Mouse (Mus musculus) forelimb bud, embryonic 11.5 days (tissue): ENCODE measurements around the gene Ccdc141.

Experiments
- DNase-seq: peaks from one replicate; pipeline ENCODE4 v3.0.0-alpha.2; 2012; ENCODE audit warnings: low read depth, low spot score

Gene Ccdc141

GRCm38 (mm10) chr2:77174313-77174712 is 3.9 kb upstream of the Ccdc141 start:
- no peak for DNase-seq

DNA sequence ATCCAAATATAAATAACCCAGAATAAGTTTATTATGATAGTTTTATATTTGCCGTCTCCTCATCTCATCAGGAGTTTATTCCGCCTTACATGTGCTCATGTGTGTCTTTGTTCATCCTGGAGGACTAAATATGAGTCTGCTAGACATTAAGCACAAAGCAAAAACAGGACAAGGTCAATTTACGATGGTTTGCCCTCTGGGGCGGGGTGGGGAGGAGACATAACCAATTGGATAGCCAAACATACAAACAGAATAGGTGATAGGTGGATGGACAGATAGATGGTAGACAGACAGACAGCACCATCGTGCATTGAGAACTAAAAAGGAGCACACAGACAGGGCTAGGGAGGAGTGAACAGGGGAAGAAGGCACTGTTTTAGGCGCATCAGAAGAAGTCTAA is 3.4 kb upstream of the Ccdc141 start:
- no peak for DNase-seq

DNA sequence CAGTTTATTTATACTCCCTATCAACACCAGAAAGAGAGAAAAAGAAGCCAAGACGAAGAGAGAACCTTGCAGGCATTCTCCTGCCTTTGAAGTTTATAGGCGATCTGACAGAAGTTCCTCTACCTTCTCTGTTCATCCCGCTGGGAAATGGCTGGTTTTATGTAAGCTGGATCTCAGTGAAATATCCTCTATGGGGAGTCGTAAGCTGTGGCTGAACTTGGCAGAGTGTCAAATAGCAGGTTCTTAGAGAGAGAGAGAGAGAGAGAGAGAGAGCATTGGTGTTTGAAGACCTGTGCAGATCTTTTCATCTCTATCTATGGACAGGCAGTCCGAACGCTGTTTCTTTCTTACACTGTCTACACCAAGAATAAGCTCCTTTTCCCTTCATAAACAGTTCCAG is 2.9 kb upstream of the Ccdc141 start:
- no peak for DNase-seq

- DNase-seq: no peak
Measured at GRCm38 (mm10) chr2:77172241-77172671, 1.8 kb upstream of the Ccdc141 start.

DNA sequence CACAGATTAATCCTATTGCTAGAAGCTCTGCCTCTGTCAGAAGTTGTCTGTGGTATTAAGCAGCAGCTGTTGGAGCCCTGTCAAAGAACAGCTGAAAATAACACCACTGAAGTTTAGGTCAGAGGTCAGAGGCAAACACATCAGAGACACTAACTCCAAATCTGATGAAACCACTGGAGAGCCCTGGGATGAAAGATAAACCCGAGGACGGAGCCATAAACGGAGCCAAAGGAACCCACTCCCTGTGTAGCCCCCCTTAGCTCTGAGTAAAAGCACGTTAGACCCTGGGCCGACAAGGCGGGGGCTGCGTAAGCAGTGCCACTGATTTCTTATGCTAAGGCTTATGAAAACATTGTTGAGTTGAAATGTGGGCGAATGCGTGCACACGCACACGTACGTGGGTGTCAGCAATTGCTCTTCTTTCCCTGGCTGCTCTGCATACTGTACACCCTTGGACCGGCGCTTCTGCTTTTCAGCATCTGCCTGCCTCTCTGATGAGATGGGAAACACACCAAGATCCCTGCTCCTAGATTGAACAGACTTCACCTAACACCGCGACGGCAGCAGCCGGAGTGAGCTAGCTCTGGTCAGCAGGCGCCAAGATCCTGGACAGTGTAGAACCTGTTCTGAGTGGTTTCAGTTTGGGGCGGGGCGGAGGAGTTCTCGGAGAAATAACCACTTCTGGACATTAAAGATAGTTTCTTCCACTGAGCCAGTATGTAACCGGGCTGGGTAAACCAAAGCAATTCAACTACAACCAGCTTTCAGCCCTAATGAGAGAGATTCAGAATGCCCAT is 1.2 kb upstream of the Ccdc141 start:
- no peak for DNase-seq

GRCm38 (mm10) chr2:77169916-77170632 is 362 bp downstream of the Ccdc141 start:
- DNase-seq: peak; percentile 40

- DNase-seq: no peak
Measured at GRCm38 (mm10) chr2:77169218-77169617, 1.2 kb downstream of the Ccdc141 start.

DNA sequence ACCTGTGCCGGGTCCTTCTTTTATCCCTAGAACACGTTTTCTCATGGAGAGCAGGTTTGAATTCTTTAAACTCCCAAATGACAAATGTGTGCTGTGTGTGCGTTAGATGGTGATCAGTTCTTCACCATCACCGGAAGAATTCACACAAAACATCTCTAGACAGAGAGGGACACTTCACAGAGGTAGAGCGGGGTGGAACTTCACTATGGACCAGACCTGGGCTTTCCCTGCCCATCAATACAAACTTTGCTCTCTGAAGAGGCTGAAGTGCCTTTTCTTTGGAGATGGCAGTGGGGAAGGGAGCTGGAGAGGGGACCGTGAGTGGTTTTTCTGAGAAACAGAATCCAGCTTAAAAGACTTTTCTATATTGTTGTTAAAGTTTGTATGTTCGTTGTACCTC is 1.7 kb downstream of the Ccdc141 start:
- DNase-seq: no peak

DNA sequence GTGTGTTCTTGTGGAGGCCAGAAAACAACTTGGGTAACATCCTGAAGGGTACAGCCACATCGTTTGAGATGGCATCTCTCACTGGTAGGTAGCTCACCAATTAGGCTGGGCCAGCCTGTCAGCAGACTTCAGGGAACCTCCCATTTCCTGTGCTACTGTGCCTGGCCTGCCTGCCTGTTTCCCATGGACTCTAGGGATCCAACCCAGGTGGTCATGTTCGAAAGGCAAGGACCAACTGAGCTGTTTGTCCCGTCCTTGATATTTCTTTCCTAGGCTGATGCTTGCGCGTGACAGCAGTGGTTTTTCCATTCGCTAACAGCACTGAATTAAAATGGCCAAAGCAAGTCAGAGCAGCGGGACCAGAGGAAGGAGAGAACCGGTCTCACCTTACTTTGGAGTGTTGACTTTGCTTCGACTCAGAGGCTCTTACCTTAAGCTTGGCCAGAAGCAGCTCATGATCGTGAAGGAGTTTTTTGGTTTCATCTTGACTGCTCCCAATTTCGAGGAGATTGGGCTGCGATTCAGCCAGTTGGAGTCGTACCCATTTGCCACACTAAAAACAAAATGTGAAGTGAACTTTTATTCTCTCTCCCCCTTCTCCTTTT is 2.3 kb downstream of the Ccdc141 start:
- DNase-seq: no peak

- DNase-seq: no peak
Measured at GRCm38 (mm10) chr2:77166366-77166765, 4.1 kb downstream of the Ccdc141 start.

GRCm38 (mm10) chr2:77164662-77165061 is 5.8 kb downstream of the Ccdc141 start:
- no peak for DNase-seq

DNA sequence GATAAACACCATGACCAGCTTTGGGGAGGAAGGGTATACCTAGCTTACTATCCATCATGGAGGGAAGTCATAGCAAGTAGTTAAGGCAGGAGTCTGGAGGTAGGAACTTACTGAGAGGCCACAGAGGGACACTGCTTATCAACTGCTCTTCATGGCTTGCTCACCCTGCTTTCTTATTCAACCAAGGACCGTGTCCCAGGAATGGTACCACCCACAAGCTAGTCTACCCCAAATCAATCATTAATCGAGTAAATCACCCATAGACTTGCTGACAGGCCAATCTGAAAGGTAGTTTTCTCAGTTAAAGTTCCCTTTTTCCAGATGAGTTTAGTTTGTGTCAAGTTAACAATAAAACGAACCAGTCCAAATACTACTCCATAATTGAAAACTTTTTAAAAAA is 7.1 kb downstream of the Ccdc141 start:
- no peak for DNase-seq

DNA sequence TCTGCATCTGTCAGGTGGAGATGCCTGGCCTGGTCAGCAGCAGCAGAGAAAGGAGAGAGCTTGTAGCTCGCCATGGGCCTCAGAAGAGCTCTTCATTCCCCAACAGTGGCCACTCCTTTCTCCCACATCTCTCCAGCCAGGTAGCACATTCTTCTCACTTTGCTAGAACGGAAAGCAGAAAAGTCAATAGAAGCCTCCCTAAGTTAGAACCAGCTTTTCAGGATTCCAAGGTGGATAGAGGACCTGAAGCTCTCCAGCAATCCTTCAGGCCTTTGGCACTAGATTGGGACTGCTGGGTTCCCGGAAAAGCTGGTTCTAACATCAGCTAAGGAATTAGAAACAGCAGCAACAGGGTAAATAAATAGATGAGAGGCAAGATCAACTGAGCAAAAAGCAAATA is 8.3 kb downstream of the Ccdc141 start:
- DNase-seq: no peak

- no peak for DNase-seq
Measured at GRCm38 (mm10) chr2:77157546-77157945, 12.9 kb downstream of the Ccdc141 start.

DNA sequence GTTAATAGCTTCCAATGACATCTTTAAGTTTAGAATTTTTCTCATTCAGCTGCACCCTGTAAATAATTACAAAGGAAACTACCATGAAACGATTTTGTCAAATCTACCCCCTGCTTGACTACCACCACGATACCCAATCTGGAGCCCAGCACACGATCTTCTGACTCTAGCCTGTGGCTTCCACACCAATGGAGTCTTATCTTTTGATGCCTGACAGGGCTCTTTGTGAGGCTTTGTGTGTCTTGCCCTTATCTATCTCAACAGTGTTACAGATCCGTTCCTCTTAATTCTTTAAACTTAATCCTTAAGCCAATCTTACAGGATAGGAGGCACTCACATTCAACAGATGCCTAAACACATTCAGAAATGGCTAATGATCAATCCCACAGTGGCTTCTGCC is 16.4 kb downstream of the Ccdc141 start:
- DNase-seq: no peak

DNA sequence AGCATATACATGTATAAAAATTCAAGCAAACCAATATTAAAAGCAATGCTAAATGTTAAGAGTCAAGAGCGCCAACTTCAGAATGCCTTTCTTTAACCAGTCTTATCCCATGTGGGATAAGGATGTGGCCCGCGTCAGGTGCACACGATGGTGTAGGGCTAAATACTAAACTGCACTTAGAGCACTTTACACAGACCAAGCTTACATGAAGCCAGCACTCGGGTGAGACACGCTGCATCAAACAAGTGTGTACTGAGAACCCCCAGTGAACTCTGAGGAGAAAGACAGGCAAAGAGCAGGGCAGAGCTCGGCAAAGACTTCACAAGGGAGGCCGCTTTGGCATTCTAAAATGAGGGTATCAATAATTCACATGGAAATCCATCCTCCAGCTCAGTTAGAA is 19.2 kb downstream of the Ccdc141 start:
- DNase-seq: no peak

DNA sequence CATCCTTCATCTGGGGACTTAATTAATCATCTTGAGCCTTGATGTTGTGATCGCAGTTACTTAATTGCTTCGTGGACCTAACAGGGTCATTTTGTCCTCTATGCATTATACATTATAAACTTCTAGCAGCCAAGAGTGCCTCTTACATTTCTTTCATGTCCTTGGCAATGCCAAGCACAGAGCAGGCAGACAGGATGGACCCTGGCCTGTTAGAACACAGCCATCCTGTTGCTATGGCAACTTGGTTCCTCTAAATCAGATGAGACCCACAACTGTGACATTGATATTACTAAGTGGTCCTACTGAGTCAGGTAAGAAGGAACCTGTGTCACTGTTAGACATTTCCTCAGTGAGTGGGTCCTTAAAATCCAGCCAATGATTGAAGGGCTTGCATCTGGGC is 20.9 kb downstream of the Ccdc141 start:
- no peak for DNase-seq

- no peak for DNase-seq
Measured at GRCm38 (mm10) chr2:77148215-77148614, 22.2 kb downstream of the Ccdc141 start.

DNA sequence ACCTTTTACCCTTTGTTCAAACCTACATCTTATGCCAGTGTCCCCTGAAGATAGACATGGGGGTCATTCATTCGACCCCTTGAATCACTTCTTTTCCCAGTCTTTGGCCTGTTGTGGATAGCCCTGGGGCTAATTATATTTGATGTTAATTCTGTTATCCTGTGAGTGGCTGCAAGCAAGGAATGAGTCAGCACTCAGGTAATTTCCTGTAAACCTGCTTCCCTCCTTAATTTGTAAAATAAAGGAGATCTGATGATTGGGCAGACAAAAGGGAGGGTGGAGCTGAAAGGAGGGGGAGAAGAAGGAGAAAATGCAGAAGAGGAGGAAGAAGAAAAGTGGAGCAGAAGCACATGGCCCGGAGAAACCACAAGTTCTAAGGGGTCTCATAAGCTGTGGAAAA is 23.5 kb downstream of the Ccdc141 start:
- DNase-seq: no peak

GRCm38 (mm10) chr2:77146291-77146690 is 24.1 kb downstream of the Ccdc141 start:
- DNase-seq: no peak

- DNase-seq: no peak
Measured at GRCm38 (mm10) chr2:77143536-77143935, 26.9 kb downstream of the Ccdc141 start.

GRCm38 (mm10) chr2:77138879-77139278 is 31.6 kb downstream of the Ccdc141 start:
- no peak for DNase-seq

DNA sequence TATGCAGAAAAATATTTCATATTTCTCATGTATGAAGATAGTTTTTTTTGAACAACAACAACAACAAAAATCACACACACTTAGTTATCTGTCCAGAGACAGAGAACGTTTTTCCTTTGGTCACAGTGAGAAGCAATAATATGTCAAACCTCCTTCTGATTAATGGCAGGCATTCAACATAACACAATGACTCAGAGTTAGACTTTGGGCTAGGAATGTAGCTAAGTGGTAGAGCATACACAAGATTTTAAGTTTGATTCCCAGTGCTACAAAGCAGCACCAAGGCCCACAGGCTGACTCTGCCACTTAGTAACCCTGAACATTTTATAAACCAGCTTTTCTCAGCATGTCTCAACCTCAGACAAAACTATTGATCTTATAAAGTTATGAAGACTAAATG is 35.5 kb downstream of the Ccdc141 start:
- no peak for DNase-seq
